Mouse (Mus musculus) B cell, adult (primary cell): Measurements from ENCODE around the gene Krt10. TPM values are rescaled to one million over a fixed set of nuclear protein-coding genes. Genes with fewer than 3 reads are reported as not detected.

Source experiments
- total RNA-seq: library from RNA; stranded (reverse); gene quantifications from 4 replicates; pipeline ENCODE4 v1.2.4, GENCODE M21; 2023; ENCODE audit not compliant: inconsistent age

The Krt10 gene
- total RNA-seq = 1.7 to 4.1 TPM (median 2.1 TPM) in 4 replicates

GRCm38 (mm10) chr11:99389264-99389663, at the start of gene Krt10:
TSS of gene Krt10 (minus strand) at chr11:99389364.

GRCm38 (mm10) chr11:99437972-99438371, 48.8 kb upstream of the Krt10 start, which contains the start of gene Krt20:
TSS of gene Krt20 (minus strand) at chr11:99438150.

GRCm38 (mm10) chr11:99422159-99422558, 33.0 kb upstream of the Krt10 start, which contains the start of gene Krt12:
TSS of gene Krt12 (minus strand) at chr11:99422259.

GRCm38 (mm10) chr11:99374803-99375202, 14.4 kb downstream of the Krt10 start, which contains the start of gene Krt28:
TSS of gene Krt28 (minus strand) at chr11:99374903.

GRCm38 (mm10) chr11:99351004-99351403, 38.2 kb downstream of the Krt10 start, which contains the start of gene Krt27:
TSS of gene Krt27 (minus strand) at chr11:99351104.

GRCm38 (mm10) chr11:99337866-99338265, 51.3 kb downstream of the Krt10 start, which contains the start of gene Krt26:
TSS of gene Krt26 (minus strand) at chr11:99337966.

Other genes with a start within 250 kb of the Krt10 start
- gene Ccr7, start 234.3 kb downstream of the Krt10 start, total RNA-seq = 840 to 873 TPM (median 857 TPM) in 4 replicates
- gene Smarce1, start 158.3 kb downstream of the Krt10 start, total RNA-seq = 160 to 182 TPM (median 172 TPM) in 4 replicates
- gene Krt222, start 145.3 kb downstream of the Krt10 start, total RNA-seq = 1.1 to 2.6 TPM (median 1.8 TPM) in 4 replicates
- not detected in 4 replicates for gene Krt24, start 104.1 kb downstream of the Krt10 start, total RNA-seq
- not detected in 4 replicates for gene Krt25, start 66.4 kb downstream of the Krt10 start, total RNA-seq
- not detected in 4 replicates for gene Krt26, start 51.4 kb downstream of the Krt10 start, total RNA-seq
- not detected in 4 replicates for gene Krt27, start 38.3 kb downstream of the Krt10 start, total RNA-seq
- not detected in 4 replicates for gene Krt28, start 14.5 kb downstream of the Krt10 start, total RNA-seq
- not detected in 4 replicates for gene Krt12, start 32.9 kb upstream of the Krt10 start, total RNA-seq
- gene Krt20, start 48.8 kb upstream of the Krt10 start, total RNA-seq = not detected in 4 replicates
- not detected in 4 replicates for gene Krt23, start 103.8 kb upstream of the Krt10 start, total RNA-seq
- gene Krt39, start 132.0 kb upstream of the Krt10 start, total RNA-seq = not detected in 4 replicates
- gene Krt40, start 153.8 kb upstream of the Krt10 start, total RNA-seq = not detected in 4 replicates
- gene Krtap3-3, start 161.5 kb upstream of the Krt10 start, total RNA-seq = not detected in 4 replicates
- gene Krtap3-2, start 167.5 kb upstream of the Krt10 start, total RNA-seq = not detected in 4 replicates
- not detected in 4 replicates for gene Gm11939, start 170.1 kb upstream of the Krt10 start, total RNA-seq
- gene Krtap3-1, start 177.3 kb upstream of the Krt10 start, total RNA-seq = not detected in 4 replicates
- gene Krtap1-5, start 191.7 kb upstream of the Krt10 start, total RNA-seq = not detected in 4 replicates
- not detected in 4 replicates for gene Krtap1-4, start 194.3 kb upstream of the Krt10 start, total RNA-seq
- not detected in 4 replicates for gene Krtap1-3, start 202.0 kb upstream of the Krt10 start, total RNA-seq
- not detected in 4 replicates for gene Krtap9-3, start 208.7 kb upstream of the Krt10 start, total RNA-seq
- gene Gm11938, start 213.9 kb upstream of the Krt10 start, total RNA-seq = not detected in 4 replicates
- gene Gm11937, start 220.8 kb upstream of the Krt10 start, total RNA-seq = not detected in 4 replicates
- not detected in 4 replicates for gene Krtap2-4, start 225.5 kb upstream of the Krt10 start, total RNA-seq
- gene Gm11562, start 231.1 kb upstream of the Krt10 start, total RNA-seq = not detected in 4 replicates
- gene Krtap4-1, start 238.9 kb upstream of the Krt10 start, total RNA-seq = not detected in 4 replicates
- gene Krtap4-2, start 245.7 kb upstream of the Krt10 start, total RNA-seq = not detected in 4 replicates